Mouse (Mus musculus): ENCODE results near the gene Sult1a1. TPM values are rescaled to one million over a fixed set of nuclear protein-coding genes. Genes with fewer than 3 reads are reported as not detected.

Gene Sult1a1
- polyA plus RNA-seq, 1 experiment from 2014 or later: 8.5 TPM

- no peaks in the 10 kb centered on the region for H3K27me3 ChIP-seq (ENCODE audit: control insufficient read depth, insufficient read depth, low read depth, low read length)
Observed at GRCm38 (mm10) chr7:126708175-126708952, 32.1 kb upstream of the Sult1a1 start.

GRCm38 (mm10) chr7:126707442-126708174 lies 31.4 kb upstream of the Sult1a1 start, which contains the start of gene Coro1a:
Gene Coro1a, minus strand, starts transcription at chr7:126707787.
- ATAC-seq: no peak
- H3K36me3 ChIP-seq (ENCODE audit: control insufficient read depth, insufficient read depth, low read length): no peaks in the 10 kb centered on the region
- H3K4me3 ChIP-seq (ENCODE audit: low read depth, low read length): no peak within 1 kb of the TSS
- peaks cover 4% of the 10 kb centered on the region for H3K9me3 ChIP-seq (replicated peaks; ENCODE audit: control insufficient read depth, low read length, poor library complexity, severe bottlenecking)
- peaks cover 14% of the 10 kb centered on the region for H3K4me1 ChIP-seq (ENCODE audit: control insufficient read depth, insufficient read depth, low read length)
- no peak within 1 kb of the TSS for H3K9ac ChIP-seq (ENCODE audit: low read depth, low read length)
- WGBS: 89% methylated on average over 19 of the region's 19 CpGs
- no peak within 1 kb of the TSS for H3K4me2 ChIP-seq (ENCODE audit: low read length)
- no peak within 1 kb of the TSS for H3K27ac ChIP-seq (ENCODE audit: low read length)
- H3K27me3 ChIP-seq (ENCODE audit: control insufficient read depth, insufficient read depth, low read depth, low read length): no peaks in the 10 kb centered on the region

More at GRCm38 (mm10) chr7:126708175-126708952, 32.1 kb upstream of the Sult1a1 start:
- Histone ChIP-seq H3K36me3 (ENCODE audit: control insufficient read depth, insufficient read depth, low read length) (no peaks in the 10 kb centered on the region), H3K4me2 (ENCODE audit: low read length) (no peak overlapping the region), H3K27ac (ENCODE audit: low read length) (no peak overlapping the region), H3K9ac (ENCODE audit: low read depth, low read length) (no peak overlapping the region), H3K4me1 (ENCODE audit: control insufficient read depth, insufficient read depth, low read length) (peaks cover 7% of the 10 kb centered on the region; the same call in 1 of the 2 replicates), H3K9me3 (replicated peaks; ENCODE audit: control insufficient read depth, low read length, poor library complexity, severe bottlenecking) (peaks cover 4% of the 10 kb centered on the region), H3K4me3 (ENCODE audit: low read depth, low read length) (no peak overlapping the region)
- WGBS: 86% methylated on average over 10 of the region's 10 CpGs
- ATAC-seq: no peak

GRCm38 (mm10) chr7:126704121-126704980 lies 28.1 kb upstream of the Sult1a1 start:
- under 1% methylated on average over 39 of the region's 39 CpGs for WGBS
- peaks cover 32% of the 10 kb centered on the region for H3K4me1 ChIP-seq (ENCODE audit: control insufficient read depth, insufficient read depth, low read length)
- peak overlapping the region; percentile 96 for H3K9ac ChIP-seq (ENCODE audit: low read depth, low read length)
- H3K9me3 ChIP-seq (replicated peaks; ENCODE audit: control insufficient read depth, low read length, poor library complexity, severe bottlenecking): peaks cover 4% of the 10 kb centered on the region
- ATAC-seq: peak; percentile 92
- H3K4me3 ChIP-seq (ENCODE audit: low read depth, low read length): peak overlapping the region; percentile 88
- no peaks in the 10 kb centered on the region for H3K27me3 ChIP-seq (ENCODE audit: control insufficient read depth, insufficient read depth, low read depth, low read length)
- peak overlapping the region; percentile 65 for H3K4me2 ChIP-seq (ENCODE audit: low read length)
- H3K36me3 ChIP-seq (ENCODE audit: control insufficient read depth, insufficient read depth, low read length): peaks cover 9% of the 10 kb centered on the region
- peak overlapping the region; percentile 91 for H3K27ac ChIP-seq (ENCODE audit: low read length)

GRCm38 (mm10) chr7:126703757-126704077 lies 27.5 kb upstream of the Sult1a1 start:
- WGBS: 9% methylated on average over 7 of the region's 7 CpGs
- H3K27me3 ChIP-seq (ENCODE audit: control insufficient read depth, insufficient read depth, low read depth, low read length): no peaks in the 10 kb centered on the region
- H3K27ac ChIP-seq (ENCODE audit: low read length): peak overlapping the region; percentile 91
- ATAC-seq: peak; percentile 21; the same call in 1 of the 2 replicates
- peak overlapping the region; percentile 88 for H3K4me3 ChIP-seq (ENCODE audit: low read depth, low read length)
- peak overlapping the region; percentile 65 for H3K4me2 ChIP-seq (ENCODE audit: low read length)
- H3K9me3 ChIP-seq (replicated peaks; ENCODE audit: control insufficient read depth, low read length, poor library complexity, severe bottlenecking): no peaks in the 10 kb centered on the region
- H3K9ac ChIP-seq (ENCODE audit: low read depth, low read length): peak overlapping the region; percentile 96
- peaks cover 32% of the 10 kb centered on the region for H3K4me1 ChIP-seq (ENCODE audit: control insufficient read depth, insufficient read depth, low read length)
- H3K36me3 ChIP-seq (ENCODE audit: control insufficient read depth, insufficient read depth, low read length): peaks cover 13% of the 10 kb centered on the region

GRCm38 (mm10) chr7:126702861-126703756 lies 26.9 kb upstream of the Sult1a1 start:
- peak overlapping the region; percentile 91 for H3K27ac ChIP-seq (ENCODE audit: low read length)
- peak overlapping the region; percentile 96 for H3K9ac ChIP-seq (ENCODE audit: low read depth, low read length)
- H3K4me1 ChIP-seq (ENCODE audit: control insufficient read depth, insufficient read depth, low read length): peaks cover 32% of the 10 kb centered on the region
- 88% methylated on average over 12 of the region's 12 CpGs for WGBS
- H3K4me2 ChIP-seq (ENCODE audit: low read length): peak overlapping the region; percentile 65
- H3K4me3 ChIP-seq (ENCODE audit: low read depth, low read length): peak overlapping the region; percentile 88
- no peaks in the 10 kb centered on the region for H3K9me3 ChIP-seq (replicated peaks; ENCODE audit: control insufficient read depth, low read length, poor library complexity, severe bottlenecking)
- H3K27me3 ChIP-seq (ENCODE audit: control insufficient read depth, insufficient read depth, low read depth, low read length): no peaks in the 10 kb centered on the region
- H3K36me3 ChIP-seq (ENCODE audit: control insufficient read depth, insufficient read depth, low read length): peaks cover 13% of the 10 kb centered on the region
- no peak for ATAC-seq

GRCm38 (mm10) chr7:126702358-126702757 lies 26.1 kb upstream of the Sult1a1 start:
- Histone ChIP-seq H3K9me3 (replicated peaks; ENCODE audit: control insufficient read depth, low read length, poor library complexity, severe bottlenecking) (no peaks in the 10 kb centered on the region), H3K4me2 (ENCODE audit: low read length) (peak overlapping the region; percentile 65), H3K27ac (ENCODE audit: low read length) (no peak overlapping the region), H3K27me3 (ENCODE audit: control insufficient read depth, insufficient read depth, low read depth, low read length) (no peaks in the 10 kb centered on the region), H3K4me3 (ENCODE audit: low read depth, low read length) (no peak overlapping the region), H3K9ac (ENCODE audit: low read depth, low read length) (peak overlapping the region; percentile 96), H3K36me3 (ENCODE audit: control insufficient read depth, insufficient read depth, low read length) (peaks cover 15% of the 10 kb centered on the region), H3K4me1 (ENCODE audit: control insufficient read depth, insufficient read depth, low read length) (peaks cover 34% of the 10 kb centered on the region)
- 78% methylated on average over 6 of the region's 6 CpGs for WGBS
- no peak for ATAC-seq

- peak overlapping the region; percentile 42 for H3K4me2 ChIP-seq (ENCODE audit: low read length)
- H3K4me1 ChIP-seq (ENCODE audit: control insufficient read depth, insufficient read depth, low read length): peaks cover 40% of the 10 kb centered on the region
- H3K9me3 ChIP-seq (replicated peaks; ENCODE audit: control insufficient read depth, low read length, poor library complexity, severe bottlenecking): no peaks in the 10 kb centered on the region
- 59% methylated on average over 24 of the region's 24 CpGs for WGBS
- H3K27ac ChIP-seq (ENCODE audit: low read length): no peak overlapping the region
- no peak for ATAC-seq
- H3K27me3 ChIP-seq (ENCODE audit: control insufficient read depth, insufficient read depth, low read depth, low read length): no peaks in the 10 kb centered on the region
- peaks cover 15% of the 10 kb centered on the region for H3K36me3 ChIP-seq (ENCODE audit: control insufficient read depth, insufficient read depth, low read length)
- peak overlapping the region; percentile 96 for H3K9ac ChIP-seq (ENCODE audit: low read depth, low read length)
- H3K4me3 ChIP-seq (ENCODE audit: low read depth, low read length): 0 out of 2 replicates have a peak overlapping the region, but pooled peaks have one; percentile 2
Observed at GRCm38 (mm10) chr7:126701559-126702357, 25.5 kb upstream of the Sult1a1 start.

Measured in midbrain, embryonic 16.5 days (tissue).